Mouse (Mus musculus): ENCODE results near the gene Hivep2.

DNA sequence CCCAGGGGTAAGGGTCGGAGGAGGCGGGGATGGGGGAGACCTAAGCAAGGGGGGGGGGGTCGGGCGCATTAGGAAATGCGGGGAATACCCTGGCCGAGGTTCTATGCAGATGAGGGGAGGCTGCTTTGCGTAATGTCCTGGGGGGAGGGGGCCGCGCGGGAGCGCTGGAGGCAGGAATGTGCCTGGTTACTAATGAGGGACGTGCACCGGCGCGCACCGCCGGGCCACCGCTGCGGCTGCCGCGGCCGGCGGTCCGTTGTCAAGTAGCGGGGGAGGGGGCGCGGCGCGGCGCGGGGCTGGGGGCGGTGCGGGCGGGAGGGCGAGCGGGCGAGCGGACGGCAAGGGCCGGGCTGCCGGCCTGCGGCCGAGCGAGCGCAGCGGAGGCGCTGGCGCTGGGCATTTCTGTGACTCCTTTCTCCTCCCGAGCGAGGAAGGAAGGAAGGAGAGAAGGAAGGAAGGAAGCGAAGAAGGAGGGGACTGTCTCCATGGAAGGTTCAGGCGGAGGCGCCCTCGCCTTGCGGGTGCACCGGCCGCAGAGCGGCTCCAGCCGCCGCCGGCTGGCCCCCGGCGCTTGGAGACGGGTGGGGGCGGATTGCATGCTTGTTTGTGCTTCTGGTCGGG is 1.1 kb downstream of the Hivep2 start:
- no peak for TF ChIP-seq ZC3H11A (IDR thresholded peaks at IDR 0.05; ENCODE audit: borderline replicate concordance, low read depth, low read length)
- TF ChIP-seq ZNF384 (IDR thresholded peaks at IDR 0.05; ENCODE audit: low read depth, low read length): no peak
- TF ChIP-seq HCFC1 (IDR thresholded peaks at IDR 0.05; ENCODE audit: borderline replicate concordance, insufficient read depth, low read length): no peak

Measured in ES-E14 (cell line).